Mouse (Mus musculus): ENCODE measurements around the gene Insm1.
A peak's percentile ranks its signal among the peaks of the same experiment; 100 is the strongest.

Gene Insm1

DNA sequence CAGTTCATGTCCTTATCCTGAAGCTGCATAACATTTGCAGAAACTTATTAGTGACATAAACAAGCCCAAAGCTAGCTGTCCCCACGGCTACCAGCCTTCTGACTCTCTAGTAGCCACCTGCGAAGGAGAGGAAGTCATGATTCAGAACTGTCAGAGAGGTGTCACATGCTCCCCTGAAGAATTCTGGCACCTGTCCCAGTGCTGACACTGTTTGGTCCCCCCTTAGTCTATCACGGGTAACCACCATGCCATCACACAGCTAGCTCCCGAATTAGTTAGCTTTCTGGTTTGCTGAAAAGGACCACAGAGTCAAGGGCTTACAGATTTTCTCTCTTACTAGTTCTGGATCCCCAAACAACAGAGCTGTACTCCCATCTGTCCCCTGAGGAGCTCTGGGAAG is 43.3 kb downstream of the Insm1 start:
- DNase-seq (ENCODE audit: low read depth), result peak; percentile 3

DNA sequence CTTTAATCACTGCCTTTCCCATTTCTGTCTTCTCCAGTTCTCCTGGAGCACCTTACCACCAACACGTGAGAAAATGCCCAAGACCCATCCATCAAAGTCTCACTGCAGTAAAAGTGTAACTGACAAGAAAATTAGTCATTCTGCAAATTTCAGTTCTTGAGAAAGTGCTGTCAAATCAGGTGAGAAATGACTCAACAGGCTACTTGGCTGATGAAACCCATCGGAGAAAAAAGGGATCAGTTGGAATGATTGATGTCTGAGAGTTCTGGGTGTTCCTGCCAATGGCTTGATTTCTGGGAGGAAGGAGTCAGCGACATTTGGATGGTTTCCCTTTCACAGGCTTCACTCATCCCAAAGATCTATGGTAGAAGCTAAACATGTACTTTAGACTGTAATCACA is 44.8 kb downstream of the Insm1 start:
- no peak for DNase-seq (ENCODE audit: low read depth)

Measured in c-Kit-positive CD71-negative TER-119-negative erythroid progenitor cells, embryonic 14.5 days (primary cell).